In the genomic region with DNA sequence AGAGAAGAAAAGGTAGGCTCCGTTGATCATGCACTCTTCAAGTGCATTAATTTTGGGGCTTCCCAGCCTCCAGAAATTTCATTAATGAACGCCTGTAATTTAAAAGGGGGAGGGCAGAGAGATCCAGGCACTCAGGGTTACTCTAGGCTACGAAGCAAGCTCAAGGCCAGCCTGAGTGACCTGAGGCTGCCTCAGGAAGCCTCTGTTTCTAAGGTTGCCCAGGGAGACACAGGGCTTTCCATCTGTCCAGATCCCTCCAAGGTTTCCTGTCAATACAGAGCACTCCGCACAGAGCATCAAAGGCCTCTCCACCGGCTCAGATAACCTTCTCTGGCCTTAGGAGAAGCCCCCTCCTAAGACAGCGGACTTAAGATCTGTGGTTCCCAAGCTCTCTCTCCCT, we compare ENCODE assay signal across 9 mouse cellular contexts.
"Had no signal": no experiment of that assay in that cellular context is flagged by ENCODE, and none has a peak within 500 bp of the region (broad histone marks: within the 10 kb centered on the region; RNA-seq: fewer than 3 reads in every experiment).

No protein-coding gene starts in this region.

- DNase-seq: liver; liver, embryonic 13.5 days; liver, postnatal 0 days; right cerebral cortex, postnatal 14 days; thymus, postnatal 4 days had no signal

- H3K9me3 ChIP-seq: liver, embryonic 13.5 days; stomach, embryonic 15.5 days had no signal

- H3K9ac ChIP-seq: liver, embryonic 13.5 days; liver, postnatal 0 days; stomach, embryonic 15.5 days had no signal

- H3K36me3 ChIP-seq: liver, embryonic 13.5 days; stomach, embryonic 15.5 days had no signal

- H3K4me2 ChIP-seq: liver, embryonic 13.5 days; stomach, embryonic 15.5 days had no signal

- H3K4me3 ChIP-seq: left cerebral cortex, adult 2 months; liver, embryonic 13.5 days; stomach, embryonic 15.5 days had no signal

- ATAC-seq: intestine, postnatal 0 days; liver, postnatal 0 days; midbrain, embryonic 16.5 days had no signal

- H3K4me1 ChIP-seq: liver, embryonic 13.5 days; stomach, embryonic 15.5 days had no signal

- H3K27me3 ChIP-seq: liver, embryonic 13.5 days; stomach, embryonic 15.5 days had no signal

- H3K27ac ChIP-seq: liver, embryonic 13.5 days; stomach, embryonic 15.5 days had no signal
